Mouse (Mus musculus): Measurements from ENCODE around the gene Wfdc2. TPM values are rescaled to one million over a fixed set of nuclear protein-coding genes. Genes with fewer than 3 reads are reported as not detected.

Wfdc2 gene
- polyA plus RNA-seq (2015; fragmentation: Nextera tagmentation; extraction: Ambion mirVana): 2.9 TPM in 2 replicates

- 3% methylated on average over 19 of the region's 24 CpGs for WGBS
Measured at GRCm38 (mm10) chr2:164562391-164563188, at the start of gene Wfdc2. TSS of gene Wfdc2 (plus strand) at chr2:164562413.

GRCm38 (mm10) chr2:164513389-164513788 lies 48.8 kb upstream of the Wfdc2 start:
- 77% methylated on average over 8 of the region's 8 CpGs for WGBS
- Histone ChIP-seq H3K27me3 (replicated peaks; ENCODE audit: control insufficient read depth, insufficient read depth, low read length) (no peaks in the 10 kb centered on the region), H3K4me3 (ENCODE audit: low read length) (no peak overlapping the region), H3K9ac (ENCODE audit: low read depth, low read length) (no peak overlapping the region), H3K9me3 (ENCODE audit: control insufficient read depth, low read length) (no peaks in the 10 kb centered on the region), H3K4me1 (ENCODE audit: control insufficient read depth, insufficient read depth, low read depth, low read length) (no peaks in the 10 kb centered on the region), H3K27ac (ENCODE audit: low read depth, low read length) (no peak overlapping the region), H3K36me3 (ENCODE audit: control insufficient read depth, insufficient read depth, low read length) (no peaks in the 10 kb centered on the region), H3K4me2 (ENCODE audit: low read length) (no peak overlapping the region)
- ATAC-seq: no peak

More at GRCm38 (mm10) chr2:164562391-164563188, at the start of gene Wfdc2:
- Histone ChIP-seq H3K36me3 (ENCODE audit: control insufficient read depth, insufficient read depth, low read length) (no peaks in the 10 kb centered on the region), H3K4me1 (ENCODE audit: control insufficient read depth, insufficient read depth, low read depth, low read length) (peaks cover 11% of the 10 kb centered on the region), H3K4me2 (ENCODE audit: low read length) (peak within 1 kb of the TSS; percentile 94), H3K9me3 (ENCODE audit: control insufficient read depth, low read length) (no peaks in the 10 kb centered on the region), H3K27me3 (replicated peaks; ENCODE audit: control insufficient read depth, insufficient read depth, low read length) (no peaks in the 10 kb centered on the region; the same call in none of the 2 replicates), H3K27ac (ENCODE audit: low read depth, low read length) (no peak within 1 kb of the TSS), H3K4me3 (ENCODE audit: low read length) (peak within 1 kb of the TSS; percentile 52), H3K9ac (ENCODE audit: low read depth, low read length) (peak within 1 kb of the TSS; percentile 66)
- ATAC-seq: no peak

GRCm38 (mm10) chr2:164514916-164515315 lies 47.3 kb upstream of the Wfdc2 start:
- H3K4me1 ChIP-seq (ENCODE audit: control insufficient read depth, insufficient read depth, low read depth, low read length): no peaks in the 10 kb centered on the region
- H3K9ac ChIP-seq (ENCODE audit: low read depth, low read length): no peak overlapping the region
- ATAC-seq: no peak
- H3K9me3 ChIP-seq (ENCODE audit: control insufficient read depth, low read length): no peaks in the 10 kb centered on the region
- H3K27ac ChIP-seq (ENCODE audit: low read depth, low read length): no peak overlapping the region
- no peaks in the 10 kb centered on the region for H3K27me3 ChIP-seq (replicated peaks; ENCODE audit: control insufficient read depth, insufficient read depth, low read length)
- H3K4me3 ChIP-seq (ENCODE audit: low read length): no peak overlapping the region
- no peaks in the 10 kb centered on the region for H3K36me3 ChIP-seq (ENCODE audit: control insufficient read depth, insufficient read depth, low read length)
- H3K4me2 ChIP-seq (ENCODE audit: low read length): no peak overlapping the region
- WGBS: 71% methylated on average over 3 of the region's 3 CpGs

GRCm38 (mm10) chr2:164515897-164516296 lies 46.3 kb upstream of the Wfdc2 start:
- 73% methylated on average over 9 of the region's 9 CpGs for WGBS
- Histone ChIP-seq H3K4me1 (ENCODE audit: control insufficient read depth, insufficient read depth, low read depth, low read length) (no peaks in the 10 kb centered on the region), H3K27ac (ENCODE audit: low read depth, low read length) (no peak overlapping the region), H3K27me3 (replicated peaks; ENCODE audit: control insufficient read depth, insufficient read depth, low read length) (no peaks in the 10 kb centered on the region), H3K4me2 (ENCODE audit: low read length) (no peak overlapping the region), H3K9ac (ENCODE audit: low read depth, low read length) (no peak overlapping the region), H3K4me3 (ENCODE audit: low read length) (no peak overlapping the region), H3K9me3 (ENCODE audit: control insufficient read depth, low read length) (no peaks in the 10 kb centered on the region), H3K36me3 (ENCODE audit: control insufficient read depth, insufficient read depth, low read length) (no peaks in the 10 kb centered on the region)
- ATAC-seq: no peak

- WGBS: 82% methylated on average over 11 of the region's 11 CpGs
- Histone ChIP-seq H3K9me3 (ENCODE audit: control insufficient read depth, low read length) (no peaks in the 10 kb centered on the region), H3K4me1 (ENCODE audit: control insufficient read depth, insufficient read depth, low read depth, low read length) (no peaks in the 10 kb centered on the region), H3K4me2 (ENCODE audit: low read length) (no peak overlapping the region), H3K36me3 (ENCODE audit: control insufficient read depth, insufficient read depth, low read length) (no peaks in the 10 kb centered on the region), H3K4me3 (ENCODE audit: low read length) (no peak overlapping the region), H3K27ac (ENCODE audit: low read depth, low read length) (no peak overlapping the region), H3K27me3 (replicated peaks; ENCODE audit: control insufficient read depth, insufficient read depth, low read length) (no peaks in the 10 kb centered on the region), H3K9ac (ENCODE audit: low read depth, low read length) (no peak overlapping the region)
- ATAC-seq: no peak
Measured at GRCm38 (mm10) chr2:164516592-164516991, 45.6 kb upstream of the Wfdc2 start.

- H3K9ac ChIP-seq (ENCODE audit: low read depth, low read length): no peak overlapping the region
- no peaks in the 10 kb centered on the region for H3K4me1 ChIP-seq (ENCODE audit: control insufficient read depth, insufficient read depth, low read depth, low read length)
- H3K4me3 ChIP-seq (ENCODE audit: low read length): no peak overlapping the region
- no peaks in the 10 kb centered on the region for H3K9me3 ChIP-seq (ENCODE audit: control insufficient read depth, low read length)
- no peak overlapping the region for H3K27ac ChIP-seq (ENCODE audit: low read depth, low read length)
- H3K4me2 ChIP-seq (ENCODE audit: low read length): no peak overlapping the region
- no peak for ATAC-seq
- WGBS: 30% methylated on average over 10 of the region's 10 CpGs
- H3K27me3 ChIP-seq (replicated peaks; ENCODE audit: control insufficient read depth, insufficient read depth, low read length): no peaks in the 10 kb centered on the region
- H3K36me3 ChIP-seq (ENCODE audit: control insufficient read depth, insufficient read depth, low read length): no peaks in the 10 kb centered on the region
Measured at GRCm38 (mm10) chr2:164517485-164518221, 44.6 kb upstream of the Wfdc2 start.

- H3K36me3 ChIP-seq (ENCODE audit: control insufficient read depth, insufficient read depth, low read length): no peaks in the 10 kb centered on the region
- no peak overlapping the region for H3K4me3 ChIP-seq (ENCODE audit: low read length)
- no peaks in the 10 kb centered on the region for H3K27me3 ChIP-seq (replicated peaks; ENCODE audit: control insufficient read depth, insufficient read depth, low read length)
- no peak overlapping the region for H3K27ac ChIP-seq (ENCODE audit: low read depth, low read length)
- WGBS: 57% methylated on average over 11 of the region's 11 CpGs
- H3K9me3 ChIP-seq (ENCODE audit: control insufficient read depth, low read length): 0 out of 2 replicates have a peak, but pooled peaks cover 3% of the 10 kb centered on the region
- ATAC-seq: no peak
- H3K4me2 ChIP-seq (ENCODE audit: low read length): no peak overlapping the region
- no peaks in the 10 kb centered on the region for H3K4me1 ChIP-seq (ENCODE audit: control insufficient read depth, insufficient read depth, low read depth, low read length)
- H3K9ac ChIP-seq (ENCODE audit: low read depth, low read length): no peak overlapping the region
Measured at GRCm38 (mm10) chr2:164518266-164519170, 43.7 kb upstream of the Wfdc2 start.

GRCm38 (mm10) chr2:164519171-164519526 lies 43.1 kb upstream of the Wfdc2 start:
- H3K9ac ChIP-seq (ENCODE audit: low read depth, low read length): no peak overlapping the region
- no peak for ATAC-seq
- H3K36me3 ChIP-seq (ENCODE audit: control insufficient read depth, insufficient read depth, low read length): no peaks in the 10 kb centered on the region
- H3K27me3 ChIP-seq (replicated peaks; ENCODE audit: control insufficient read depth, insufficient read depth, low read length): no peaks in the 10 kb centered on the region
- WGBS: 75% methylated on average over 6 of the region's 6 CpGs
- H3K9me3 ChIP-seq (ENCODE audit: control insufficient read depth, low read length): 0 out of 2 replicates have a peak, but pooled peaks cover 3% of the 10 kb centered on the region
- no peak overlapping the region for H3K27ac ChIP-seq (ENCODE audit: low read depth, low read length)
- H3K4me1 ChIP-seq (ENCODE audit: control insufficient read depth, insufficient read depth, low read depth, low read length): no peaks in the 10 kb centered on the region
- no peak overlapping the region for H3K4me2 ChIP-seq (ENCODE audit: low read length)
- H3K4me3 ChIP-seq (ENCODE audit: low read length): no peak overlapping the region
